Mouse (Mus musculus): ENCODE data around the gene Rufy2.

- TF ChIP-seq CTCF (IDR thresholded peaks at IDR 0.05; ENCODE audit: low read depth, low read length): no peak
- no peak for TF ChIP-seq POLR2A (IDR thresholded peaks at IDR 0.05; ENCODE audit: extremely low read depth, insufficient read depth, low read length)
Observed at GRCm38 (mm10) chr10:63003252-63003651, 23.2 kb downstream of the Rufy2 start.
